Mouse (Mus musculus) embryo, embryonic 10 days (tissue): ENCODE results near the gene Slc6a3.
A peak's percentile ranks its signal among the peaks of the same experiment; 100 is the strongest.

Experiments used
- DNase-seq: peaks from one replicate; pipeline ENCODE4 v3.0.0-alpha.2; 2015; ENCODE audit warnings: low spot score

Gene Slc6a3

DNA sequence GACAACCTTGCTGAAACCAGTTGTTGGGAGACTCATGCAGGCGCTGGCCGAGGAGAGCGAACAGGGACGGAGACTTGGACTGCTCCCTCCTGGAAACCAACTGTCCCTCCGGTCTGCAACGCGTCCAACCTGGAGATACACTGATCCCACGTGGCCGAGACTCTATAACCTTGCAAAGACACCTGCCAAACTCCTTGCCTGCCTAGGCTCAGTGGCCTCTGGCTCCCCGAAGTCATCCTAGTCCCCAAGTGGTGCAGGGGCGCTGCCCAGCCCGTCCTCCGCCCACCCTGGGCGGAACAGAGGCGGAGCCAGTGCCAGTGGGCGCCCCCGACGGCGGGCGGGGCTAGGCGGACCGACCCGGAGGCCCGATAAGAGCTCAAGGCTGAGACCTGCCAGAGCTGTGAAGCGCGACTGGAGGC, at the start of gene Slc6a3:
Gene Slc6a3 (plus strand): TSS at position 345 of the 419 bp plus-strand sequence.
- peak; percentile 57 for DNase-seq

DNA sequence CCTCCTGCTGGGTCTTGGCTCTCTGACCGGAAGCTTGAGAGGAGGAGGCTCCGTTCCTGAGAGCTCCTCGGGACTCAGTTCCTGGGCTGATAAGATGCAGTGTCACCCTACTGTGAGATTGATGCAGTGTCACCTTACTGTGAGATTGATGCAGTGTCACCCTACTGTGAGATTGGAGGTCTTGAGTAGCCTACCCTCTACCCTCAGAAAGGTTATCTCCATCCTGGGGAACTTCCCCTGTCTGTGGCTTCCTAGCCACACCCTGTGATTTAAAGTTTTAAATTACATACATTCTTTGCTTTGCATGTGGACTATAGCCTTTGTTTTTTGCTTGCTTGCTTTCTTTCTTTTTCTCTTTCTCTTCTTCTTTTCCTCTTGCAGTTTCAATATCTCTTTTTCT, 48.4 kb upstream of the Slc6a3 start:
- no peak for DNase-seq

- DNase-seq = no peak
Observed at GRCm38 (mm10) chr13:73488707-73489106, 47.8 kb upstream of the Slc6a3 start.

- no peak for DNase-seq
Observed at GRCm38 (mm10) chr13:73489986-73490385, 46.6 kb upstream of the Slc6a3 start.

DNA sequence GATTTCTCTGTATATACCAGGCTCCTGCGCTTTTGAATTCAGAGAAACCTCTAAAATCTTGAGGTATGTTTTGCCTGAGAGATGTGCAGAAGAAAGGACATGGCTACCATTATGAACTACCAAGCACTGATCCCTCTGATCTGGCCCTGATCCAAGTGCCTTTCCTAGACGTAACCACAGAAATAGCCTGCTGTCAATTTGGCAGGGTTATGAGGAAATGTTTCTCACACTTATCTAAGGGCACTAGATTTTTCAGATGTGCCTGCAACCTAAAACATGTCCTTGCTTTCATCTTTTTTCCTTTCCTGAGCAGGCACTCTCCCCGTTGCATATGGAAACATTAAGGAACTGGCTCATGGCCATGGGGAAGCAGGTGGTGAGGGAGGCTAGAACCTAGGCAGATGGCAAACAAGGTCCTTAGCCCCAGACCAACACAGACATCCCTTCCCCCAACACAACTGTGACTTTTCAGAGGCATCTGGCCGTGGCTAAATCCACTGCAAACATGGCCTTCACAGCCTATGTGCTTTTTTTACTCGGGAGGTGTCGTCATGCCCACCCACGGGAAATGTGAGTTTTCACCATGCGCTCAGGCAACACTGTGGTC, 45.9 kb upstream of the Slc6a3 start:
- no peak for DNase-seq

- no peak for DNase-seq
Observed at GRCm38 (mm10) chr13:73493183-73493582, 43.4 kb upstream of the Slc6a3 start.

- no peak for DNase-seq
Observed at GRCm38 (mm10) chr13:73494528-73494927, 42.0 kb upstream of the Slc6a3 start.

DNA sequence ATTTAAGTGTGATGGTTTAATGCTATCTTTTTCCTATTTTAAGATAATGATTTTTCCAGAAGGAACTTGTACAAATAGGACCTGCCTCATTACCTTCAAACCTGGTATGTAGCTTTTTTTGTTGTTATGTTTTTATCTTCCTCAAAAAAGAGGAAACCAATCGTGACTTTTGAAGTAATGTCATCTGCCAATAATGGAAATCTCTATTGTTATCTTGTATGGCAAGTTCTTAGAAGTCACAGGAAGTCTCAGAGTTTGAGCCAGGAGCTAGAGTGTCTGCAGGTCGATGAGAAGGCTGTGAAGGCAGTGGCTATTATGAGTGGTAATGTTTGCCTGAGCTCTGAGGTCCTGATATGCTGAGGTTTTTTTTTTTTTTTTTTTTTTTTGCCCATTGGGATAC, 40.4 kb upstream of the Slc6a3 start:
- DNase-seq = no peak

DNA sequence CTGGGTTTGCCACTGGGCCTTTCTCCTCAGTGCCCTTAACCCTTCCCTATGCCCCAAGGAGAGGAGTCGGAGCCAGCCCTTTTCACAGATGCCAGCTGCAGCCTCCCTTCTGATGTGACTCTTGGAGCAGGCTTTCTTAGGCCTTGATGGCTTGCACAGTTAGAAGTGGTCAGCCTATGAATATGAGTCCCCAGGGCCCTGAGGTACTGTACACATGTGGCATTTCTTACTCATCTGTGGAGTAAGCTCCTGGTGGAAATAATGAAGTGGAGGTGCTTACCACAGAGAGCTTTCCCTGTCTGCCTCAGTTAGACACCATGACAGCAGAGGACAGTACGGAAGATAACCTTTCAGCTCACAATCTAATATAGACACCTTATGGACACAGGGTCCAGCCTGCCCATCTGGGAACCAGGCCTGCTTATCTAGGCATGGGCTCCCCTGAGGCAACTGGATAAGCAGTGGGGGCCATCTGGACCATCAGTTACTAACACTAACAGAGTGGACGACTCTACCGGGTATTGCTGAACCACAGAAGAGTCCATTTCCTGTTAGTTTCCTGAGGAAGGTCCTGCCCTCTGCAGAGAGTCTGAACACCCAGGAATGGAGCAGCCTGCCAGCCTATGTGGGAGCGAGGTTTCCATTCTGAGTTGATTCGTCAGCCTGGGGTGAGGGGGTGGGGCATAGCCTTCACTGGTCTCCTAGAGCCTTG, 36.5 kb upstream of the Slc6a3 start:
- DNase-seq = peak; percentile 22

GRCm38 (mm10) chr13:73502719-73503118, 33.8 kb upstream of the Slc6a3 start:
- DNase-seq = peak; percentile 26

- peak; percentile 78 for DNase-seq
Observed at GRCm38 (mm10) chr13:73505686-73506467, 30.7 kb upstream of the Slc6a3 start.

GRCm38 (mm10) chr13:73508817-73509550, 27.6 kb upstream of the Slc6a3 start:
- DNase-seq = no peak

- DNase-seq = no peak
Observed at GRCm38 (mm10) chr13:73509869-73510268, 26.7 kb upstream of the Slc6a3 start.

- peak; percentile 87 for DNase-seq
Observed at GRCm38 (mm10) chr13:73512776-73513673, 23.5 kb upstream of the Slc6a3 start.

DNA sequence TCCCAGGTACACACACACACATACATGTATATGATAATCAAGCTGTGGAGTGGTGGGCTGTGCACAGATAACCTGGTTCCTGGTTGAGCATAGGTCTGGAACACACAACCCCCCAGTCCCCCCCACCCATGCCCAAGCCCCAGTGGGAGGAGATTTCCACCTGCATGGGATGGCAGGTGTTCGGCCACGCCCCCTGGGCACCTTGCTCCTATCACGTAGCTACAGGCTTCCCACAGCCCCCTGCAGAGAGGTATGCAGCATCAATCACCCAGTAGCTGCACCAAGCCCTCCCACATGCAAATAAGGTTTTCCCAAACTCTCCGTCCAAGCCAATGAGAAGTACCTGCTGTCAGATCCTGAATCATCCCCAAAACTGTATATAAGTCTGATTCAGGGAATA, 19.7 kb upstream of the Slc6a3 start:
- DNase-seq = no peak

GRCm38 (mm10) chr13:73533716-73534115, 2.8 kb upstream of the Slc6a3 start:
- no peak for DNase-seq

DNA sequence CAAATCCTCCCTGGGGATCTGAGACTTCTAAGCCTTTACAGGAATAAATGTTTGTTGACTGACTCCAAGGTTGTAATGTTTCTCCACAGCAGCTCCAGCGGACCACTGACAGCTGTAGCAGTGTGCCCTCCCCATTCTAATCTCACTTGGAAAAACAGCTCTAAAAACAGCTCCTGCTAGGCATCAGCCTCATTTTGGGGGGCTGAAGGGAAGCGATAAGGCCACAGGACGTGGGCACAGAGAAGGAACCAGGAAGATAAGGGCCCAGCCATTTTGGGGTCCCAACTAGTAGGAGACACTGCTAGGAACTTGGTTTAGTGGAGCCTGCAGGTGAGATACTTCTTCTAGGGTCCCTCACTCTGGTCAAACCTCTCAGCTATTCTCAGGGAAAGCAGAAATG, 1.3 kb upstream of the Slc6a3 start:
- DNase-seq = no peak

DNA sequence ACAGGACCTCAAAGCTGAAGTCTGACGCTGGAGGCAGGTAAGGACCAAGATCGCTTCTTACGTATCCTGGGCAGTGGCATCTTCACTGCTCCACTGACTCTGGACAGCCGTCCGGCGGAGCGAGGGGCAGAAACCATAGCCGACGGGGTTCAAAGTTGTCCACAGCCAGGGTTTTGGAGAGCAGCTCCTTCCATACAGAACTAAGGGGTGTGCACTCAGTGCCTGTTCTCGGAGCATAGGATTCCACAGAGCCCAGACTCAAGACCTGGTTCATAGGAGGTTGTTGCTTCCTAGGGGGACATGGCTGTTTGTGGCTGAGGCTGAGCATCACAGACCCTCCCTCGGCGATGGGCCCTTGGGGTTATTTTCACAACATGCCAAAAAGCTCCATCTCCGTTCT, 277 bp downstream of the Slc6a3 start:
- no peak for DNase-seq

DNA sequence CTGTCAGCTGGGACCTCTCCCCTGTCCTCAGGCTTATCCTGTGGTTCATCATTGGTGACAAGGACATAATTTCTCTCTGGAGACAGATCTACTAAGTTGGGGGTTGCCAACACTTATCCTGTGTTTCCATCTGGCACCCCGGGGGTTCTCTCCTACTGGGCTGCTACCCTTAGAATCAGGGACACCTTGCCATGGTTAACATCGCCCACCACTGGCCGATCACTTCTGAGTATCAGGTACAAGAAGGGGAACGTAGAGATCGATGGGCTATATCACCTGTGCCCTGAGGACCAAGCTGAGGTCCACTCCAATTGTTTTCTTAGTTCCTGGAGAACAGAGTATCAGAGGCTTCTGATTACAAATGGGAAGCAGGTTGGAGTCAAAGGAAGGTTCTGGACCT, 27.7 kb downstream of the Slc6a3 start:
- no peak for DNase-seq

GRCm38 (mm10) chr13:73575051-73575450, 38.5 kb downstream of the Slc6a3 start:
- no peak for DNase-seq

DNA sequence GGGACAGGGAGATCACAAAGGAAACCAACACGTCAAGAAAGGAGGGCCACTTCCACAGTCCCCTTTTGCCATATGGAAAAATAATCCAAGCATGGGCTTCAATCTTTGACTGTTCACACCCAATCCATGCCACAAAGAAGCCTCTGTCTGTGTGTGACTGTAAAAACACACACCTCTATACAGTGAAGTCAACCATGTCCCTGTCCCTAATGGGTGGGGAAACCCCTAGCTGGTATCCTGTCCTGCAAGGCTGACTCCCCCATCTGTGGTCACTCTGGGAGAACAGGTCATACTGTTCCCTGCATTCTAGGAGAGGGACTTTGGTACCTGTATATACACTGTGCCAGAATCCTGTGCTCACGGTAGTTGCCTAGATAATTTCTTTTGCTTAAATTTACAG, 40.7 kb downstream of the Slc6a3 start:
- DNase-seq = no peak
